In the genomic region with DNA sequence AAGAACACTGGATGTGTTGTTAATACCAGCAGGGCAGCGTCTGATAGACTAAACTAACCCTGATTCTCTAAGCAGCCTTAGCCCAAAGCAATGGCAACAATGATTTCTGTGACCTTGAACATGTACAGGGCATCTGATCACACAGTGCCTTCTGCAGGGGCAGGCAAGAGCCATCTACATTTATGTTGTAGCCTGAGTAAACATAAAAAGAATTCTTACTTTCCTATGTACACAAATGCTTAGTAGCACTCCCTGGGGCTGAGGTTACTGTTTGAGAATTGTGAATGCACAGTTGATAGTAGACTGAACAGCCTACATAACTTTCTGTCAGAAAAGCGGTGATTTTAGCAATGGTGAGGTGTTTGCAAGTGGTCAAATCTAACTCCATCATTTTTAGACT, we compare ENCODE assay signal across 16 mouse cellular contexts.
"Had no signal": no experiment of that assay in that cellular context is flagged by ENCODE, and none has a peak within 500 bp of the region (broad histone marks: within the 10 kb centered on the region; RNA-seq: fewer than 3 reads in every experiment).

No protein-coding gene starts in this region.

- ATAC-seq: midbrain, embryonic 16.5 days had no signal

- H3K9me3 ChIP-seq: midbrain, embryonic 10.5 days; midbrain, embryonic 12.5 days; neural tube, embryonic 13.5 days; neural tube, embryonic 15.5 days had no signal

- H3K27me3 ChIP-seq: midbrain, embryonic 12.5 days; neural tube, embryonic 13.5 days; neural tube, embryonic 15.5 days had no signal

- H3K4me1 ChIP-seq: midbrain, embryonic 10.5 days; midbrain, embryonic 12.5 days; neural tube, embryonic 13.5 days; neural tube, embryonic 15.5 days had no signal

- H3K27ac ChIP-seq: liver, embryonic 14.5 days; midbrain, embryonic 10.5 days; midbrain, embryonic 12.5 days; neural tube, embryonic 13.5 days; neural tube, embryonic 15.5 days had no signal

- H3K4me2 ChIP-seq: lung, embryonic 14.5 days; midbrain, embryonic 12.5 days; neural tube, embryonic 13.5 days; neural tube, embryonic 15.5 days had no signal

- H3K9ac ChIP-seq: liver, embryonic 14.5 days; lung, embryonic 14.5 days; midbrain, embryonic 12.5 days; neural tube, embryonic 13.5 days; neural tube, embryonic 15.5 days had no signal

- H3K36me3 ChIP-seq: midbrain, embryonic 10.5 days; midbrain, embryonic 12.5 days; neural tube, embryonic 13.5 days; neural tube, embryonic 15.5 days had no signal

- DNase-seq: lung, adult 18-20 months; lung, embryonic 14.5 days; lung, postnatal 10 days; lung, postnatal 4 days; midbrain, embryonic 14.5 days; right cerebral cortex, postnatal 14 days; thymus, adult 18-20 months; thymus, postnatal 14 days; thymus, postnatal 36 days had no signal

- H3K4me3 ChIP-seq: midbrain, embryonic 10.5 days; midbrain, embryonic 12.5 days; myocyte; neural tube, embryonic 13.5 days; neural tube, embryonic 15.5 days had no signal
